Mouse (Mus musculus): ENCODE measurements around the gene Uba2. TPM values are rescaled to one million over a fixed set of nuclear protein-coding genes. Genes with fewer than 3 reads are reported as not detected.
"Not testable (repeated sequence)": the region's sequence is repeated elsewhere in the genome, so short reads cannot be mapped to it uniquely, and the experiment has no call there.

The Uba2 gene
- total RNA-seq, 2 experiments from 2014 or later: 51.0 to 53.5 TPM

DNA sequence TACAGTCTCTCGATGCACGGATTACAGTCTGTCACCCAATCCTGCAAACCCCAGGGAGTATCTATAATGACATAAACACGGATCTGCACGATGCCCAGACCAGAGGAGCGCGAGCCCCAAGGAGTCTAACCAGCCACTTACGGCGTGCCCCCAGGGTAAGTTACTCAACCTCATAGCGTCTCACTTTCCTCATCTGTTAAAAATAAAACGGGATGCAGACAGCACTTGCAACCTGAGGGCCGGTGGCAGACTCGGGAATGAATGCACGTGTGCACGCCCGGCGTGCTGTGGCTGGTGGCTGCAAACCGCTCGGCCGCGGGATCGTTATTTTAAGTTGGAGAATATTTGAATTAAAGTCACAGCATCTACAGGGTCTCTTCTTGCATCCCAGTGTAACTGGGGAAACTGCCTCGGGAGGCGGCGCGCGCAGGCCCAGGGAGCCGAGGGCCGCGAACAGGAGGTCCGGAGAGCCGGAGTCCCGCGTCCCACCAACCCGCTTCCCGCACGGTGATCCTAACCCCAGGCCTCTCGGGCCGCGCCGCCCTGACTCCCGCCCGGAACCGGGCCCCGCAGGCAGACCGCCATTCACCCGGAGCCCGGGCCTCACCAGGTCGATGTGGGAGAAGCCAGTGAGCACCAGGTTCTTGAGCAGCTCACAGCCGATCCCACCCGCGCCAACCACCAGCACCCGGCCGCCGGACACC lies 1.5 kb downstream of the Uba2 start:
- intact Hi-C loops (cut with DNase I): no loop called here
- DNase-seq: no peak

DNA sequence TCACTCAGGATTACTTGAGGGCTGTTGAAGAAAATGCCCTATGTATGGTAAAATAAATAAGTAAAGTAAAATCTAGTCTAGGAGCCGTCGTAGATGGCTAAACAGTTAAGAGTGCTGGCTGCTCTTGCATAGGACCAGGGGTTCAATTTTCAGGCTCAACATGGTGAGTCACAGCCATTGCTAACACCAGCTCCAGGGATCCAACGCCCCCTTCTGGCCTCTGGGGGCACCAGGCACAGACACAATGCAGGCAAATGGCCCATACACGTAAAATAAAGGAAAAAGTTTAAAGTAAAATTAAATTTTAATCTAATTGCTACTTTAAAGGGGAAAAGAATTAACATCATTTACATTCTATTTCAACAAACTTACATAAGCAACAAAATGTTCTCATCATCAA lies 2.5 kb downstream of the Uba2 start:
- peak in 1 of 2 experiments; percentile 28 for DNase-seq
- intact Hi-C loops (cut with DNase I): no loop called here

DNA sequence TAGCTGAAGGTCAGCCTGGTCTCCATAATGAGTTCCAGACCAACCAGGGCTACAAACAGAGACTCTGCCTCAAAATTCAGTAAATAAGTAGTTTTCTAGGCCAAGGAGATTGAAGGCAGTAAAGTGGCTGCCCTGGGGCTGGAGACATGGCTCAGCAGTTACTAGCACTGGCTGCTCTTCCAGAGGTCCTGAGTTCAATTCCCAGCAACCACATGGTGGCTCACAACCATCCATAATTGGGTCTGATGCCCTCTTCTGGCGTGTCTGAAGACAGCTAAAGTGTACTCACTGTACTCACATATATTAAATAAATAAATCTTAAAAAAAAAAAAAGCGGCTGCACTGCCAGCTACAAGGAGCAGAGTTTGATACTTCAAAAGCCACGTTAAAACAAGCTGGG lies 3.4 kb downstream of the Uba2 start:
- DNase-seq: no peak

DNA sequence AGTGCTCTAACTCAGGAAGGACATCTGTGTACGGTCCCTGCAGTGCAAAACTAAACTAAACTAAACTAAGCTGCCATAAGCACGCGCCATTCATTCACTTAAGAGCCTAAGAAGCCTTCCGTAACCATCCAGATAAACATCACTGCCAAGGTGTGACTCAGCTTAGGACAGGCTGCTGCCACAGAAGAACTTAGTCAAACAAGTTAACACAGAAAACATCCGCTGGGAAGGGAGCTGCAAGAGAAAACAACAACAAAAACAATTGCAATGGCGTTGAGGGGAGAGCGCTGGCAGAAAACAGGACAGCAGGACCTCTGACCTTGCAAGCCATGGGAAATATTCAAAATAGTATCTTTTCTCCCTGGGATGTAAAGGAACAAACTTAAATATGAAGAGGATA lies 4.7 kb downstream of the Uba2 start:
- no peak for DNase-seq
- intact Hi-C loops (cut with DNase I): loop anchor here (1.0 kb wide), 1 partner anchor 11 kb away; no protein-coding TSS in a partner anchor

More for the DNA sequence above, 3.4 kb downstream of the Uba2 start:
- intact Hi-C loops (cut with DNase I): loop anchor here (1.0 kb wide), 1 partner anchor 13 kb away; no protein-coding TSS in a partner anchor

DNA sequence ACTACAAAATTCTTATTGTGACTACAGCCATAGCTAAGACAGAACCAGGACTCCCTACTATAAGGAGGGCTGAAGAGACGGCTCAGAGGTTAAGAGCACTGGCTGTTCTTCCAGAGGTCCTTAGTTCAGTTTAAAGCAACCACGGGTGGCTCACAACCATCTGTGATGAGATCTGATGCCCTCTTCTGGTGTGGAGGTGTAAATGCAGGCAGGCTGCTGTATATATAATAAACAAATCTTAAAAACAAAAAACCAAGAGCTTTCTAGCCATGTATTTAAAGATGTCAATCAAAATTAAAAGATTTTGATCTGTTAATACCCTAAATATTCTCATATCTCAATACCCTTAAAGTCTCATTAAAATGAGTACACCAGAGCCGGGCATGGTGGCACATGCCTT lies 10.2 kb downstream of the Uba2 start:
- intact Hi-C loops (cut with DNase I): no loop called here

DNA sequence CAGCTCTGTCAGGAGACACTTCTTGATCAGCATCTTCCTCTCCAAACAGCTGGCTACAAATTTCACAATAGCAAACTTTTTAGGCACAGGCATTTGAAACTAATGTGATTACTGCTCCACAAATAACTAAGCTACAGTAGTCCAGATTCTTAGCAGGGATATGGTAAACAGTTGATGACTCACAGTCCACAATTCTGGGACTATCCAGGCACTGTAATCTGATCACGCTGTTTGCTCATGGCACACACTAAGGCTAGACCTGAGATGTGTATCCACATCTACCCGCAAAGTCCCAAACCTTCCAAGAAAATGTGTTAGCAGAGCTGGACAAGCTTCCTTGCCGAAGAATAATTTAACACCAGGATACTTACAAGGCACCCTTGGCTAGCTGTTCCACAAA lies 11.4 kb downstream of the Uba2 start:
- DNase-seq: no peak

More for the DNA sequence above, 10.2 kb downstream of the Uba2 start:
- no peak for DNase-seq

DNA sequence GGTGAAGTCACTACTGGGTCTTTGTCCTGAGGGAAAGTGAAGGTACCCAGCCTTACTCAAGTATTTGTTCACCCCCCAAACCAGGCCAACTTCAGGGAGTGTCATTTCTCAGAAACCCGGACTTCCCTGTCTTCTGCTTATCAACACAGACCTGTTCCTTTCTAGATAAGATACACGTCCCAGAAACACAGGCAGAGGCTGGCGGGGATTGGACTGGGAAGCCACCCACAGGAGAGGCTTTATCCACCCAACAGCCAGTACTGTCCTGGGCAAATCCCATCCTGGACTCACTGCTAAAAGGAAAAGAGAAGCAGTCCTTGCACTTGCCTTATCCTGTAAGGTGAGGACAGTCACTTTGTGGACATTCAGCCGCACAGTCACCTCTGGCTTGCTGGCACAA lies 22.2 kb downstream of the Uba2 start:
- intact Hi-C loops (cut with DNase I): no loop called here
- no peak for DNase-seq

More for the DNA sequence above, 11.4 kb downstream of the Uba2 start:
- intact Hi-C loops (cut with DNase I): no loop called here

DNA sequence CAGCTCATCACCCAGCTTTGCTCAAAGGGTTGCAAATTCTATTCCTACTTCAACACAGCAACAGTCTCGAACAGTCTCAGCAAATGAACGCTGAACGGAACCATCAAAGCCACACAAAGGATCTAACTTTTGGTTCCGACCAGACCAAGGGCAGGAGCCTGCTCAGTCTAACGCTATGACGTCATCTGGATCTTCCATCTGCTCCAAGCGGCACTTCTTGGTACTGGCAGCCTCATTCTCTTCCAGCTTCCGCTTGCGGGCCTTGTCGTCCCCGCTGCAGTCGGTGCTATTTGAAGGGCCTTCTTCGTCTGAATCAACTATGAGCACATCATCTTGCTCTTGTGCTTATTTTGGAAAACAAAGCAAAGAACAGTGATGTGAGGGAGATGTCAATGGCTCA lies 28.3 kb downstream of the Uba2 start:
- intact Hi-C loops (cut with DNase I): no loop called here
- no peak for DNase-seq

DNA sequence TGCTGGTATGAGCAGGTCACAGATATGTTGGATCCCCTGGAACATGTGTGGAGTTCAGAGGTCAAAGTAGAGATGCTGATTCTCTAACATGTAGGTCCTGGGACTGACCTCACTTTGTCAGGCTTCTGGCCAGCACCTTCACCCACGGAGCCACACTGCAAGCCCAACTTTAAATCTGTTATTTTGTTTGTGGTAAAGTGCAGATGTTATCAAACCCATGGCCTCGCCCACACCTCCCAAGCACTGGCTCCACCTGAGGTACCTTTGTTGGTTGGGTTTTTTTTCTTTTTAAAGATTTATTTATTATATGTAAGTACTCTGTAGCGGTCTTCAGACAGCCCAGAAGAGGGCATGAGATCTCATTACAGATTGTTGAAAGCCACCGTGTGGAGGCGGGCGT lies 29.9 kb downstream of the Uba2 start:
- intact Hi-C loops (cut with DNase I): no loop called here
- no peak for DNase-seq

DNA sequence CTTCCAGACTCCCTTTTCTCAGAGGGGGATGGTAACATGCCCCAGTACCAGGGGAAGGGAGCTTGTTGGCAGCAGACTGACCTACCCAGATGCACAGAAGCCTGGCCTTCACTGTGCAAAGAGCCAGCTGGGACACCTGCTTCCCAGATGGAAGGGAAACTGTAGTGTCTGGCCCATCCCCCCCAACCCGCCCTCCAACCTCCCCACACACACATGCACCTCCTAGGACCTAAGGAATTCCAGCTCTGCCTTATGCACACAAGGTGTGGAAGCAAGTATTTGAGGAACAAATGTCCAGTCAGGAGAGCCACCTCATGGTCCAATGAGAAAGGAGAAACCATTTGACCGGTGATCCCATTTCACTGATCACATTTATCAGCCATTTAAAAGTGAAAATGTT lies 35.1 kb downstream of the Uba2 start:
- no peak for DNase-seq
- intact Hi-C loops (cut with DNase I): no loop called here

DNA sequence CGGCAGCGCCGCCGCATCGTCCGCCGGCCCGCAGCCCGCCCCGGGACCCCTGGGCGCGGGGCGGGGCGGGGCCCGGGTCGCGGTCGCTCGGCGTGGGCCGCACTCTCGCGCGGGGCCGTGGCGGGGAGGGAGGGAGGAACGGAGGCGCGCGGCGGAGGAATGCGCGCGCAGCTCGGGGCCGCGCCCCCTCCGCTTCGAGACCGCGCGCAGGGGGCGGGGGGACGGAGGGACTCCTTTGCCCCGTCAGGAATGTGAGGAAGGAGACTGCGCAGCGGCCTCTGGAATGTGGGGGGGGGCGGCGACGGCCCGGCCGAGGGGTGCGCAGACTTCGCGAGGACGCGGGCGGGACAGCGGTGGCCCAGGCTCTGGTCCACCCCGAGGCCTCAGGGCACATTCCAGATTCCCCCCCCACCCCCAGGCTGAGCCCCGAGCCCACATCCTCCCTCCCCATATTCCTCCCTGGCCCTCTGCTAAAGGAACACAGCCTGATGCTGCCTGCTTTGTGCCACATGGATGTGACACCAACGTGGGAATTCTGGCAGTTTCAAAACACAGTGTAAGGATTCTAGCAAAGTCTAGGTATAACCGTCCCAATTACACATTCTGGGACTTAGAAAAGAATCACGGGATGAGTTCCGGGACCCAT lies 36.2 kb downstream of the Uba2 start, which contains the start of gene Wtip:
Gene Wtip (minus strand): TSS at position 152 of the 646 bp plus-strand sequence.
- intact Hi-C loops (cut with DNase I): no loop called here
- DNase-seq: peak; percentile 86 to 88

DNA sequence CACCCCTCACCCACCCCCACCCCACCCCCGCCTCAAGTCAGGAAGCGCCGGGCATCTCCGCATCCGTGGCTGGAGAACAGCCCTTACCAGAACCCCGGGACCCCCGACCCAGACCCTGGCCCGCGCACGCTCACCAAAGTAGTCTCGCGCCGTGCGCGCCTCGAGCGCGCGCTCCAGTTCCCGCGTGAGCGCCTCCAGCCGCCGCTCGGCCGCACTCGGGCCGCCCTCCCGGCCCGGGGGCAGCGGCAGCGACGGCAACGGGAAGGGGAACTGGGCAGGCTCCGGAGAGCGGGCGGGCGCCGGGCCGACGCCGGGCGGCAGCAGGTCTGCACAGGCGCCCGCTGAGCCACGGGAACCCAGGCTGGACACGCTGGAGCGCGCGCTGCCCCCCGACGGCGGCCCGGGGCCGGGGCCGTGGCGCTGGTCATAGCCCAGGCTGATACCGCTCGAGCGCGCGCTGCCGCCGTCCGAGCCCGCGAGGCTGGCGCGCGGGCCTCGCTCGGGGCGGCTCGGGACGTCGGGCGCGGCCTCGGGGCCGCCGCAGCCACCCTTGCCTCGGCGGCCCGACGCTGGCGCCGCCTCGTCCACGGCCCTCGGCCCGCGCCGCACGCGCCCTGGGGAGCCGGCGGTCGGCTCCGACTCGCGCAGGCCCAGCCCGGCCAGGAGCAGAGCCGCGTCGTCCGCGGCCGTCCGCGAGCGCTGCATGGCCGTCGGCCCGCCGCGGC lies 36.9 kb downstream of the Uba2 start:
- peak in 1 of 2 experiments; percentile 50 for DNase-seq
- intact Hi-C loops (cut with DNase I): no loop called here

DNA sequence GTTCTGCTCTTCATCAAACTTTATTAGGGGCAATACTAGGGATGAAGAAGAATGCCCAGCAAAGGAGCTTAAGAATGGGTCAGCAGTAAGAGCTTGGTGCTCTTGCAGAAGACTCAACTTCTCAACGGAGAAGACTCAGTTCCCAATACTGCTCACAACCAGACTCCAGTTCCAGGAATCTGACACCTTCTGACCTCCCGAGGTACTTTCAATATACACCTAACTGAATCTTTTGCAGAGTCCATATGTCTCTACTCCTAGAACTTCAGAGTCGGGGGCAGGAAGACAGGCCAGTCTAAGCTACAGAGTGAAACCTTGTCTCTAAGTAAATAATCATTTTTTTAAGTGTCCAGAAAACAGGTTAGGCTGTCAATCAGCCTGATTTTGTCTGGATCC lies 37.4 kb downstream of the Uba2 start:
- intact Hi-C loops (cut with DNase I): no loop called here
- no peak for DNase-seq

DNA sequence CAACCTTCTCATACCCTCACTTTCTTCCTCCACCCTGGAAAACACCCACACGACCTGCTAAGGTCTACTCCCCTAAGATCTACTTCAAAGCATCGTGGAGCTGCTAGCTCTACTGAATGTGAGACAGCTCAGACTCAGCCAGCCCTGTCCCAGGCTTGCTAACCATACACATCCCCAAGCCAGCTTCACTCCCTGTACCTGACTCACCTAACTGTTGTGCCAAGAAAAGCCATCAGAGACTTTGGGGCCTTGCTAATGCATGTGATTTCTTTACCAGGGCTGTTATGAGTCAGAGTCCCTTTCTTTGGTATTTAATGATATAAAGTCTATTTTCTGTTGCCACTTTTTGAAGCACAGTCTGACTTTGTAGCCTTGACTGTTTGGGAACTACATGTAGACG lies 38.3 kb downstream of the Uba2 start:
- peak in 1 of 2 experiments; percentile 9 for DNase-seq
- intact Hi-C loops (cut with DNase I): no loop called here

DNA sequence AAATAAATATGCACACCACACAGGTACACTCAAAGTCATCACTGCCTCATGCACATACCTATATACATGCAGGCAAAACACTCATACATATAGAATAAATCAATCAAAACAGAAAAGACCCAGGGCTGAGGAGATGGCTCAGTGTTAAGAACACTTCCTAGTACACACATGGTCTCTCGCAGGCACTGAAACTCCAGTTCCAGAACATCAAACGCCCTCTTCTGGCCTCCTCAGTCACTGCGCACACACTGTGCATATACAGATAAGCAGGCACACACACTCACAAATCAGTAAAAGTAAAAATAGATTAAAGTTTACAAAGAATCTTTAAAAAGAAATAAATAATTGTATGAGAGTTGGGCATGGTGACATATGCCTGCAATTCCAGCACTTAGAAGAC lies 43.1 kb downstream of the Uba2 start:
- intact Hi-C loops (cut with DNase I): loop anchor here (10.0 kb wide), 1 partner anchor 141 kb away; no protein-coding TSS in a partner anchor
- DNase-seq: no peak

DNA sequence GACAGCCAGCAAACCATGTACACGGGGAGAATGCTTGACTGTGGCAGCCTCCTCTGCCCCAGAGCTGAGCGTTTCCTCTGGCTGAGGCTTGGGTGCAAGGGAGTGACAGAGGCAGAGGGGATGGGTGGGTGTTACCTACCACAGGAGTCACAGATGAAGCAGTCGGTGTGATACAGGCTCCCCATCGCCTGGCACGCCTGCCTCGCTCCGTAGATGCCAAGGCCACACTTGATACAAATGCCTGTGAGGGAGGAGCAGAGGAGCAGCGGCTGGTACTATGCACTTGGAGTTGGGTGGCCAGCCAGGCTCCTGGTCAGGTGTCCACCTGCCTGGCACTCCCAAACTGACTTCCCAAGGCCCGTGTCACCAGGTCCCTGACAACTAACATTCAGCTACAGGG lies 44.1 kb downstream of the Uba2 start:
- intact Hi-C loops (cut with DNase I): loop anchor here (10.0 kb wide), 1 partner anchor 141 kb away; no protein-coding TSS in a partner anchor

DNA sequence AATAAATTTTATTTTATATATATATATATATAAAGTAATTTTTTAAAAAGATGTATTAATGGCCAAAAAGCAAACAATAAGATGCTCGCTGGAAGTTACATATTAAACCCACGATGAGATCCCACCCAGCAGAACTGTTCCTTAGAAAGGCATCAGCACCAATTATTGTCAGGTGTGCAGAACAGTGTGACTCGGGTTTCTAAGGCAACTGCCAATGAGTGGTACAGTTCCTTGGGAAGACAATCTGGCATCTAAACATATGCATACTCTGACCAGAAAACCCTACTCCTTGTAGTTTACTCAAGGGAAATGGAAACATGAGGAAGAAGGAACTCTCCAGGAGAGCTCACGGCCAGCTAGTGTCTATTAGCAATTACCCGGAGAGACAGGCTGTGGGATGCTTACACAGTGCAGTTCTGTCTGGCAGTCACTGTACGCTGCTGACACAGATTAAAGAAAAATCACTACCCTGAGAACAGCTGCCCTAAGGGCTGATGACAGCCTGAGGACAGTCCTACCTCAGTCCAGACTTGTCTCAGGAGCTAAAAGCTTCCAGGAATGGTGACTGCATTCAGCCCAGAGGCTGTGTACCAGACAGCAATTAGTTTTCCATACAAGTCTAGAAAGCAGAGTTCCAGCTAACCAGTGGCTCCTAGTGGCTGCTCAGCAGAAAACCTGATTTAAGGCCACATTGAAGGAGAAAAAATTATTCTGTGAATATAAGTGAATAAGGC lies 46.2 kb downstream of the Uba2 start:
- intact Hi-C loops (cut with DNase I): loop anchor here (10.0 kb wide), 1 partner anchor 138 kb away; no protein-coding TSS in a partner anchor
- DNase-seq: peak in 1 of 2 experiments; percentile 20

More for the DNA sequence above, 44.1 kb downstream of the Uba2 start:
- no peak for DNase-seq

DNA sequence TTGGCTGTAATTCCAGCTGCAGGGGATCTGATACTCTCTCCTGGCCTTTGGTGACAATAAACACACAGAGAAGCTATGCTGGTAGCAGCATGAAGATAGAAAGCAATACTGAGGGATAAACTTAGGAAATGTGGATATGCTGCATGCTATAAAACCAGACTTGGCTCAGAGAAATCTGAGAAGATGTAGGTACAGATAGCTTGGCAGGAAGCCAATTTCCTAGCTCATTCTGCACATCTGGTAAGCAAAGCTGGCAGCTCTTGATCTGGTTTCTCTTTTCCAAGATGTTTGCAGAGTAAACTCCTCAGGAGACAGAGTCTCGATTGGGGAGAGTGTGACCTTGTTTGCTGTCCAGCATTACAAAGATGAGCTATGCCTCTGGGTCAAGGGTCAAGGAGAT lies 48.8 kb downstream of the Uba2 start:
- DNase-seq: not testable (repeated sequence)
- intact Hi-C loops (cut with DNase I): loop anchor here (10.0 kb wide), 1 partner anchor 136 kb away; no protein-coding TSS in a partner anchor

DNA sequence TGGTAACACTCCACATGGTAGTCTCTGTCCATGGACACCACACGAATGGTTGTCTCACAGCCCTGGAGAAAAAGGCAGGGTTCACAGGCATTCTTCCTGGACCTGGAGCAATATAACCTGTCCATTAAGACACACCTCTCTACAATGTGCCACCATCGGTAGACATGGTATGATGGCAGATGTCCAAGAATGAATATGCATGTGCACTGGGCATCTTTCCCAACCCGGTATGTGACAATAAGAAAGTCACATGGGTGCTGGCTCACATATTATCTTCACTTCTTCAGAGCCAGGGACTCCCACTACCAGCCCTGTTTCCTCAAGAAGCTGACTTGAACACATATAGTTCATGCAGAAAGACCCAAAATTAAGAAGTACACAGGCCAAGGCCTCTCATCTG lies 52.8 kb downstream of the Uba2 start:
- no peak for DNase-seq
- intact Hi-C loops (cut with DNase I): no loop called here

DNA sequence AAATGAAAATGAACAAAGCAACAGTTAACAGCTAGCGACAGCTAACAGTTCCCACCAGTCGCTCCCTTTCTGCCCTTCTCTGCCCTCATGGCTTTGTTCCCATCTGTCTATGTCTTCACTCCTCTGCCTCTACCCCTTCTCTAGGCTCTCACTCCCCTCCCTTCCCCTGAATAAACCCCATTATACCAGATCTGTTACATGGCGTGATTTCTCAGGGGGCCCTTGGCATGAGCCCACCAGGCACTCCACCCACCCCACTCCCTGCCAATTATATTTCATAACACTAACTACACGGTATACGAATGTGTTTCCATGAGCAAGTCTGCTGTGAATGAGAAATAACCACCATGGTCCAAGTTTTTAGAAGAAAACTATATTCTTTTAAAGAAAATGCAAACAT lies 60.2 kb downstream of the Uba2 start:
- intact Hi-C loops (cut with DNase I): no loop called here
- no peak for DNase-seq

DNA sequence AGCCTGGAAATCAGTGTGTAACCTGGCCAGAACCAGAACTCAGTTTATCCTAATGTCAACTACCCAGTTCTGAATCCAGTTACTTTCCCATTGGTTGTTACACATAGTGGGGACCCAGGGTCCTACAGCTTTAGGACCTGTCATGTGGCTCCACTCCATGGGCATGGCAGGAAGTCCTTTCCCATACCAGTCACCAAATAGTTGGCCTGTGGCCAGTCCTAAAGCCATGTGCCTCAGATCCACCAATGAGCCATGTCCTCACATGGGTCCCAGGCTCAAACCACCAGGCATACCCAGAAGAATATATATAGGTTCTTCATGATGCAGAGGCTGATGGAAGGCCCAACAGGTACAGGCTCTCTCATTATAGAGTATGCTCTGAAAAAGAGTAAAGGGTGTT lies 68.1 kb downstream of the Uba2 start:
- DNase-seq: no peak
- intact Hi-C loops (cut with DNase I): no loop called here
